Mouse (Mus musculus) gastrocnemius, postnatal 25 days (tissue): ENCODE data around the gene Bcas3. TPM values are rescaled to one million over a fixed set of nuclear protein-coding genes. Genes with fewer than 3 reads are reported as not detected.
A peak's percentile ranks its signal among the peaks of the same experiment; 100 is the strongest.

Source experiments
- DNase-seq: peaks from one replicate; pipeline ENCODE4 v3.0.0; 2022
- microRNA-seq, 2 experiments: library from miRNA; unstranded; fragments of <30 nt; microRNA quantifications; one replicate each; pipeline ENCODE4 v1.2.0; 2021; ENCODE audit warnings: borderline replicate concordance in 2 of 2
- total RNA-seq, 2 experiments: library from RNA; stranded (reverse); gene quantifications; 1 replicate in 1 of 2; 2 replicates in 1 of 2; pipeline ENCODE4 v1.2.3; 2021

Gene Bcas3
- total RNA-seq, 2 experiments from 2014 or later: 30.1 to 31.5 TPM

GRCm38 (mm10) chr11:85843347-85843692 is 490.4 kb downstream of the Bcas3 start:
- peak; percentile 86 for DNase-seq

- peak; percentile 87 for DNase-seq
Observed at GRCm38 (mm10) chr11:85844144-85844965, 491.4 kb downstream of the Bcas3 start.

GRCm38 (mm10) chr11:85844971-85845370 is 492.0 kb downstream of the Bcas3 start:
- no peak for DNase-seq

GRCm38 (mm10) chr11:85845921-85846320 is 493.0 kb downstream of the Bcas3 start:
- DNase-seq: no peak

- peak; percentile 73 for DNase-seq
Observed at GRCm38 (mm10) chr11:85846509-85846908, 493.5 kb downstream of the Bcas3 start.

- peak; percentile 77 for DNase-seq
Observed at GRCm38 (mm10) chr11:85849037-85849436, 496.1 kb downstream of the Bcas3 start.

DNA sequence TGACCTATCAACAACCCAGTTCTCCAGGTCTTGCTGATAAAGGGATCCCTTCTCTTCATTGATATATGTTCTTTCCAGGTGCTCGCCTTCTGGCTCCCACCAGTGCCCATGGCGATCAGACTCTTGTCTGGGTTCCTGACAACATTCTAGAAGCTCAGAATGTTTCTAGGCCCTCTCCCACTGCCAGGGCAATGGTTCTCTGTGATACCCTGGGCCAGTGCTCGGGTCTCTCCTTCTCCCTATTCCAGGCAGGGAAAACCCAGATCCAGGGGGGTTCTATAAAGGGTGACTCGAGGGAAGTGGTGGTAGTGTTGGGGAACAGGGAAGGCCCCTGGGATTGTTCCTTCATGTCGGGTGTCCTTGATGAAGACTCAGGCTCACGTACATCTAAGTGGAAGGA is 497.3 kb downstream of the Bcas3 start, which contains the start of gene Gm11444:
Gene Gm11444, minus strand, starts transcription at position 101 of the 400 bp plus-strand sequence.
- no peak for DNase-seq

DNA sequence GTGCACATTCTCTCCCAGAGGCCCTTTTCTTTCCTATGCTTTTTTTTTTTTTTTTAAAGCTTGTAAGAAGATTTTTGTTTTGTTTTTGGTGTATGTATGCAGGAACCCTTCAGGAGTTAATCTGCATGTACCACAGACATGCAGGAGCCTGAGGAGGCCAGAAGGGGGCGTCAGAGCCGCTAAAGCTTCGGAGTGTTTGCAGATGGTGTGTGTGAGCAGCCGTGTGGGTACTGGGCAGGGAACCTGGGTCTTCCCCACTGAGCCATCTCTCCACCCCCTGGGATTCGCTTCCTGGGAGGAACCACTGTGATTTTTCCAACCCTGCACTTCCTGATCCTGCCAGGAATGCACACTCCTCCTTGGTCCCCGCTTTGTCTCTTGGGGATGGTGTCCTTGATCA is 497.8 kb downstream of the Bcas3 start:
- DNase-seq: no peak

DNA sequence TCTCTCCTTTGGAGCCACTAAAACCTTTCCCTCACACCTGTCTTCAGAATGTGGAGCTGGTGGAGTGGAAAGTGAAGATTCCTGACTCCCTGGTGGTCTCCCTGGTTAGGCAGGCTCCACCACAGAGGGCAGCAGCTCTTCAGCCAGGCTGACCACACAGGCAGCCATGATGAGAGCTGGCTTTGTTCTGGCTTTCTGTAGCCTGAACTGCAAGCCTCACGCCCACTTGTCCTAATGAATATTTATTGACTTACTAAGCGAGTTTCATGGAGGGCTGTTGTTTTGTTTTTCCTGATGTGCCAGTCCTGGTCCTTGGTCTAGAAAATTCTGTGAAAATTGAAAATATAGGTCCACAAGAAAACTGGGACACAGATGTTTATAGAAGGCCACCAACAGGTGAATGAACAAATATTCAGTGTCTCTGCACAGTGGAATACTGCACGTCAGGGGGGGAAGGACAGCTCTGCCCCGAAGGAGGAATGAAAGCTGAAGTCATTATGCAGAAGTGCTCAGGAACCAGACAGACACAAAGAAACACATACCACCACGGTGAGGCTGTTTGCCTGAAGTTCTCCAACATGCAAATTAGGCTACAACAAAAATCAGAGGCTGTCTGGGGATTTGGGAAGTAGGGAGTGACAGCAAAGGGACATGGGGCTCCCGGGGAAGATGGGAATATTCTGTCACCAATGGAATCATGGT is 505.2 kb downstream of the Bcas3 start:
- DNase-seq: no peak

DNA sequence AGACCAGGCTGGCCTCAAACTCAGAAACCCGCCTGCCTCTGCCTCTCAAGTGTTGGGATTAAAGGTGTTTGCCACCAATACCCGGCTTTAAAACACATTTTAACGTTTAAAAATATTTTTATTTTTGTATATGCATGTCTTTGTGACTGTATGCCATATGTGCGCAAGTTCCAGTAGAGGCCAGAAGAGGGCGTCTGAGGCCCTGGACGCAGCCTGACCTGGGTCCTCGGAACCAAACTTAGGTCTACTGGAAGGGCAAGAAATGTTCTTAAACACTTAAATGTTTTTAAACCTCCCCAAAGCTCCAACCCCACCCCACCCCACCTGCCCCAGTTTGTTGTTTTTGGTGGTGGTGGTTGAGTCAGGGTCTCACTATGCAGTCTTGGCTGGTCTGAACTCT is 511.4 kb downstream of the Bcas3 start:
- DNase-seq: no peak

Small RNA genes lying within 50 kb of the gene (microRNA-seq; reads per million reads assigned to microRNA genes)
- 0 reads per million in 2 experiments for gene Mir5110

Other genes with a start within 250 kb of the Bcas3 start
- 1 to 10 TPM; 9.2 to 9.4 TPM for gene Usp32, start 213.0 kb upstream of the Bcas3 start, total RNA-seq
- not detected for gene 1700125H20Rik, start 182.8 kb upstream of the Bcas3 start, total RNA-seq
- gene Appbp2, start 118.0 kb upstream of the Bcas3 start, total RNA-seq: 1 to 10 TPM; 7.4 to 8.9 TPM
- gene Ppm1d, start 41.9 kb upstream of the Bcas3 start, total RNA-seq: 1 to 10 TPM; 4.7 to 5.4 TPM